Mouse (Mus musculus) bone marrow, adult 2 months (tissue): ENCODE measurements around the gene Homer2.

Source experiments
- CTCF ChIP-seq: fragments of 200-500 bp; IDR thresholded peaks from 2 replicates; pipeline ENCODE4 v1.5.1; 2011; ENCODE audit warnings: low read length, control low read depth; ENCODE audit not compliant: control insufficient read depth, insufficient read depth
- POLR2A ChIP-seq: fragments of 200-500 bp; IDR thresholded peaks from 2 replicates; pipeline ENCODE4 v1.6.1; 2011; ENCODE audit warnings: low read depth, mild to moderate bottlenecking, control low read depth, low read length, borderline replicate concordance; ENCODE audit not compliant: control insufficient read depth

DNA sequence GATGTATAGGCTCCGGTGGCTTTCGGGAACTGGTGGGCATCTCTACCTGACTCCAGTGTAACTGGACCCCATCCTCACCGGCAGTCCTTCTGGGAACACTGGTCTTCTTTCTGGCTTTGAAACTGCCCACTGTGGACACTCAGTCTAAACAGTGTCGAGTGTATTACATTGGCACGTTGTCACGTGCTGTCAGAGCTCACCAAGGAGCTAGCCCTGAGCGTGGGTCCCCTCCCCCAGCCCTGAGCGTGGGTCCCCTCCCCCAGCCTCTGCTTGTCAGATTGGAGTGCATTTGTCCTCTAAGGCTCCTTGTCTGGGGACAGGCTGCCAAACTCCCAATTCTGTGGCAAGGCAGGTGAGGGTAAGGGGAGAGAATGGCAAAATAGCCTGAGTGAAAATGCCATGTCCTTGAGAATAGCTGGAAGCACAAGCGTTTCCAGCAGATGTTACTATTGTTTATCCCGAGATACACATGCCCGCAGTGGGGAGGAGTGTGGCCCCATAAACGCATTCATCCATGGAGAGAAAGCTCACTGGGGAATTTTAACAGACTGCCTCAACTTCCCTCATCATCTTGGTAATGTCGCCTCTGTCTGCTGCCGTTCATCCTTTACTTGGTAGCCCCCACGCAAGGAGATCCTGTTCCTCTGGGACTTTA, 33.8 kb downstream of the Homer2 start:
- TF ChIP-seq CTCF (no peak), POLR2A (no peak)
